Mouse (Mus musculus) bone marrow macrophage, adult 2 months (primary cell): ENCODE measurements around the gene Slc7a8. TPM values are rescaled to one million over a fixed set of nuclear protein-coding genes. Genes with fewer than 3 reads are reported as not detected.

Experiments
- H3K27ac ChIP-seq: 2 replicates; pipeline ENCODE4 v1.5.1; 2012; ENCODE audit warnings: low read depth, low read length; ENCODE audit not compliant: insufficient read depth
- H3K4me1 ChIP-seq: 2 replicates; pipeline ENCODE4 v1.6.1; 2012; ENCODE audit warnings: low read length; ENCODE audit not compliant: control insufficient read depth, insufficient read depth
- H3K4me3 ChIP-seq: 2 replicates; pipeline ENCODE4 v1.5.1; 2012; ENCODE audit warnings: mild to moderate bottlenecking, low read length, moderate library complexity; ENCODE audit not compliant: insufficient read depth
- CTCF ChIP-seq: IDR thresholded peaks from 2 replicates; pipeline ENCODE4 v1.5.1; 2012; ENCODE audit warnings: low read depth, mild to moderate bottlenecking, low read length, moderate library complexity
- POLR2A ChIP-seq: IDR thresholded peaks from 2 replicates; pipeline ENCODE4 v1.6.1; 2012; ENCODE audit warnings: mild to moderate bottlenecking, low read depth, low read length, borderline replicate concordance
- polyA plus RNA-seq: library from polyadenylated mRNA; stranded (reverse); fragments of >200 nt; gene quantifications from 2 replicates; pipeline ENCODE4 v1.2.4, GENCODE M21; 2012; ENCODE audit not compliant: missing spikeins, insufficient read depth, insufficient read length

Gene Slc7a8
- 35.7 and 42.6 TPM in 2 replicates for polyA plus RNA-seq

GRCm38 (mm10) chr14:54781610-54782365, at the start of gene Slc7a8:
Gene Slc7a8, minus strand, starts transcription at chr14:54781946.
- TF ChIP-seq CTCF (peak; percentile 15; the same call in 1 of the 2 replicates), POLR2A (no peak)
- Histone ChIP-seq H3K27ac (peak within 1 kb of the TSS; percentile 50), H3K4me1 (peaks cover 15% of the 10 kb centered on the region), H3K4me3 (peak within 1 kb of the TSS; percentile 83)

GRCm38 (mm10) chr14:54823716-54824115, 42.0 kb upstream of the Slc7a8 start:
- TF ChIP-seq CTCF (no peak), POLR2A (no peak)
- Histone ChIP-seq H3K4me3 (no peak overlapping the region), H3K27ac (no peak overlapping the region), H3K4me1 (no peaks in the 10 kb centered on the region)

GRCm38 (mm10) chr14:54822301-54822700, 40.6 kb upstream of the Slc7a8 start:
- TF ChIP-seq CTCF (no peak), POLR2A (no peak)
- no peak overlapping the region for H3K27ac ChIP-seq
- no peaks in the 10 kb centered on the region for H3K4me1 ChIP-seq
- H3K4me3 ChIP-seq, result no peak overlapping the region

- Histone ChIP-seq H3K27ac (no peak overlapping the region), H3K4me1 (no peaks in the 10 kb centered on the region), H3K4me3 (no peak overlapping the region)
- TF ChIP-seq CTCF (no peak), POLR2A (no peak)
Observed at GRCm38 (mm10) chr14:54817791-54818190, 36.0 kb upstream of the Slc7a8 start.

- TF ChIP-seq POLR2A (no peak), CTCF (no peak)
Observed at GRCm38 (mm10) chr14:54815737-54816136, 34.0 kb upstream of the Slc7a8 start.

GRCm38 (mm10) chr14:54813991-54814390, 32.2 kb upstream of the Slc7a8 start, which contains the start of gene Rnf212b:
Gene Rnf212b, plus strand, starts transcription at chr14:54814141.
- TF ChIP-seq CTCF (no peak), POLR2A (no peak)
- Histone ChIP-seq H3K4me3 (no peak within 1 kb of the TSS), H3K27ac (no peak within 1 kb of the TSS), H3K4me1 (peaks cover 3% of the 10 kb centered on the region; the same call in 1 of the 2 replicates)

More at GRCm38 (mm10) chr14:54815737-54816136, 34.0 kb upstream of the Slc7a8 start:
- H3K4me3 ChIP-seq, result no peak overlapping the region
- H3K27ac ChIP-seq, result no peak overlapping the region
- no peaks in the 10 kb centered on the region for H3K4me1 ChIP-seq

GRCm38 (mm10) chr14:54809668-54810033, 27.9 kb upstream of the Slc7a8 start:
- no peak overlapping the region for H3K27ac ChIP-seq

GRCm38 (mm10) chr14:54808718-54809667, 27.2 kb upstream of the Slc7a8 start:
- TF ChIP-seq CTCF, result no peak
- TF ChIP-seq POLR2A, result no peak
- H3K27ac ChIP-seq, result no peak overlapping the region
- H3K4me1 ChIP-seq, result peaks cover 3% of the 10 kb centered on the region; the same call in 1 of the 2 replicates
- H3K4me3 ChIP-seq, result no peak overlapping the region

More at GRCm38 (mm10) chr14:54809668-54810033, 27.9 kb upstream of the Slc7a8 start:
- H3K4me1 ChIP-seq, result peaks cover 3% of the 10 kb centered on the region; the same call in 1 of the 2 replicates
- TF ChIP-seq POLR2A, result no peak
- no peak for TF ChIP-seq CTCF
- H3K4me3 ChIP-seq, result no peak overlapping the region

- peaks cover 3% of the 10 kb centered on the region; the same call in 1 of the 2 replicates for H3K4me1 ChIP-seq
- no peak overlapping the region for H3K4me3 ChIP-seq
- TF ChIP-seq POLR2A, result no peak
- no peak for TF ChIP-seq CTCF
- no peak overlapping the region for H3K27ac ChIP-seq
Observed at GRCm38 (mm10) chr14:54806124-54806523, 24.4 kb upstream of the Slc7a8 start.

GRCm38 (mm10) chr14:54802428-54802827, 20.7 kb upstream of the Slc7a8 start:
- TF ChIP-seq CTCF (no peak), POLR2A (no peak)
- H3K27ac ChIP-seq, result no peak overlapping the region
- no peaks in the 10 kb centered on the region for H3K4me1 ChIP-seq
- no peak overlapping the region for H3K4me3 ChIP-seq
